Mouse (Mus musculus) lung, postnatal 14 days (tissue): Measurements from ENCODE around the gene Milr1.
"Not testable (repeated sequence)": the region's sequence is repeated elsewhere in the genome, so short reads cannot be mapped to it uniquely, and the experiment has no call there.

Experiments used
- DNase-seq: peaks from one replicate; pipeline ENCODE4 v3.0.0; 2021

Milr1 gene

DNA sequence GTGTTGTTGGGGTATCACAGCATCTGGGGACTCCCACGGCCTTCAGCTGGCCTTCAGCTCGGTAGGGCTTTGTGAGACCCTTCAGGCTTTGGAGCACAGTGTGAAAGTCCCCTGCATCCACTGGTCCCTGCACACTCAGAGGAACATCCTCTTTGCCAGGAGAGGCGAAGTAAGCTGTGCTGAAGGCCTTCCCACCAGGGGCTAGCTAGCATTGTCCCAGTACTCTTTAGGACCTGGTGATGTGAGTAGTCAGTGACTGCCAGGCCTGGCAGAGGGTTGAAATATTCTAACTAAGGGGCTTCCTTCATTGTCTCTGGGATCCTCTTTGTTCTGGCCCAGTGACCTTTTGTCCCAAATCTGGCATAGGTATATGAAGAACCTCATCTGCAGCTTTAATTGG lies 14.4 kb upstream of the Milr1 start:
- no peak for DNase-seq

DNA sequence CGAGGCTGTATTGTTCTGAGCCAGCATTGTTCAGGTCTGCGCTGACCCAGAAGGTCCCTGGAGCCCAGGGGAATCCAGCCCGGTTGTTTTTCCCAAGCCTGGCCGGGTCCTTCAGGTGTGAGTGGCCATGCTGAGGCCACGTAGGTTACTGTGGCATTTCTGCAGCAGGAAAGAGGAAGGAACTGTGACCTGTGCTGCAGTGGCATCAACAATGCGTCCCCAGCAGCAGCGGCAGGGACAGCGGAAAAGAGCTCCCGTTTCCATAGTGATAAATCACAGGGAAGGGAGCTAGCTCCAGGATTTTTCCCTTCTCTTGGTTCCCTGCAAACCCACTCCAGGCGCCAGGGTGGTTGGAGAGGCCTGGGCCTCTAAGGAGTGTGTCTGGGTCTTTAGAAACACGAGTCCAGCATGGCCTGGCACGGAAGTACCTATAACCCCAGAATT lies 13.8 kb upstream of the Milr1 start:
- DNase-seq, result peak; percentile 33

DNA sequence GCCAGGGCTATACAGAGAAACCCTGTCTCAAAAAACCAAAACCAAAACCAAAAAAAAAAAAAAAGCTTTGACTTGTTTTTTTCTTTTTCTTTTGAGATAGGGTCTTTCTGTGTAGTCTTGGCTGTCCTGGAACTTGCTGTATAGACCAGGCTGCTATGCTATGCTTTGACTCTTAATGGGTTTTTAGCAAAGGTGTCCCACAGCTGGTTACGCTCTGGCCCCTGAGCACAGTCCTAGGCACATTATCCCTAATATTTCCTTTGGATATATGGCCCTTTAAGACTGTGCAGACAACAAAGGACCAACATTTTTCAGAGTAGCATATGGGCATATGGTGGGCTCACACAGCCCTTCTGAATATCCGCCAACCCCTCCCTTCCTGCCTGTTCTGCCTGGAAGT lies 11.9 kb upstream of the Milr1 start:
- DNase-seq, result no peak

DNA sequence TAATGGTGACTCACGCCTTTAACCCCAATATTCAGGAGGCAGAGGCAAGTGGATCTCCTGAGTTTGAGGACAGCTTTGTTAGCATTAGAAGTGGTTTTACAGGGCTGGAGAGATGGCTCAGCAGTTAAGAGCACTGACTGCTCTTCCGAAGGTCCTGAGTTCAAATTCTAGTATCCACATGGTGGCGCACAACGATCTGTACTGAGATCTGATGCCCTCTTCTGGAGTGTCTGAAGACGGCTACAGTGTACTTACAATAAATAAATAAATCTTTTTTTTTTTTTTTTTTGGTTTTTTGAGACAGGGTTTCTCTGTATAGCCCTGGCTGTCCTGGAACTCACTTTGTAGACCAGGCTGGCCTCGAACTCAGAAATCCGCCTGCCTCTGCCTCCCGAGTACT lies 10.3 kb upstream of the Milr1 start:
- DNase-seq, result not testable (repeated sequence)

DNA sequence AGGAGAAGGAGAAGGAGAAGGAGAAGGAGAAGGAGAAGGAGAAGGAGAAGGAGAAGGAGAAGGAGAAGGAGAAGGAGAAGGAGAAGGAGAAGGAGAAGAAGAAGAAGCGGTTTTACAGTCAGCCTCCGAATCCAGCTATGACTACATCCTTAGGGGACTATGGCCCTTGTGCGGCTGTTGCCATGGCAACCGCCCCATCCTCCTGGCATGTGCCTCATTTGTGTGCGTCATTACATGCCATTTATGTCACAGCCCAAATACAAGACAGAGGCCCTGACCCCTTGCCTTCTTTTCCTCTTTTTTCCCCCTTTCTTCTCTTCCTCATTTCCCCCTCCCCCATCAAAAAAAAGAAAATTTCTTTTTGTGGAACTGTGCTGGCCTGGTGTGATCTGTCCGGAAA lies 9.8 kb upstream of the Milr1 start:
- peak; percentile 23 for DNase-seq

DNA sequence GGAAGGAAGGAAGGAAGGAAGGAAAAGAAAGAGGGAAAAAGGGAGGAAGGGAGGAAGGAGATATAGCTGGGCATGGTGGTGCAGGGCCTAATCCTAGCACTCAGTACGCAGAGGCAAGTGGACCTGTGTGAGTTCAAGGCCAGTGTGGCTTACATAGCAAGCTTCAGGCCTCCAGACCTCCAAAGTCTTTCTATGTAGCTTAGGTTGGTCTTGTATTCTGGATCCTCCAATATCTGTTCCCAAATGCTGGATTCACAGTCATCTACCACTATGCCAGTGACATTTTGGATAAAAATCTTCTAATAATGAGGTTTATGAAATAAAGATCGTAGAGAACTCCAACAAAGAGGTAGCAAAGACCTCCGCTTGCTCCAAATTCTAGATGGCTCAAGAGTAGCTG lies 9.2 kb upstream of the Milr1 start:
- DNase-seq, result no peak

DNA sequence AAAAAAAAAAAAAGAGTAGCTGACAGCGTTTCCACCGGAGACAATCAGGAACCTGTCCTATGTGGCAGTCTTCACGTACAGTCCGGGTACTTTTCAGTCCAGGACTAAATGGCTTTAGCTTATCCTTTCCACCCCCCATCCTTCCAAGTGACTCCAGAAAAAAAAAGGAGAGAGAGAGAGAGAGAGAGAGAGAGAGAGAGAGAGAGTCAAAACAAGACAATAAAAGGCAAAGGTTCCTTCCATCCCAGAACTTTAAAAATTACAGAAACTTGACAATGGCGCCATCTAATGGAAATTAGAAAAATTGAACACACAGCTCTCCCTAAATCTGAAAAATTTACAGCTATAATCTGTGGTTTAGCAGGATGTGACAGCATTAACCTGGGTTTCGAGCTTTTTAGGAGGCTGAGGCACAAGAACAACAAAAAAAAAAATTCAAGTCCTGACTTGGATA lies 8.6 kb upstream of the Milr1 start:
- no peak for DNase-seq

DNA sequence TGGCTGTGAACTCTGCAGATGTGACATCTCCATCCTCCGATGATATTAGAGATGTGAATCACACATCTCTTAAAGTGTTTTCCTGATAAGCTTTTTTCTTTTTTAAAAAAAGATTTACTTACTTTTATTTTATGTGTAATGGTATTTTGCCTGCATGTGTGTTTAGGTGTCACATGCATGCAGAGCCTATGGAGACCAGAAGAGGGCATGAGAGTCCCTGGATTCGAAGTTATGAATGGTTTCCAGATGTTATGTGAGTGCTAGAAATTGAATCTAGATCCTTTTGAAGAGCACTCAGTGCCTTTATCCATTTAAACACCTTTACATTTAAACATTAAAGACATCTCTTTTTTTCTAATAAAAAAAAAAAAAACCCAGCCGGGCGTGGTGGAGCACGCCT lies 6.1 kb upstream of the Milr1 start:
- no peak for DNase-seq

DNA sequence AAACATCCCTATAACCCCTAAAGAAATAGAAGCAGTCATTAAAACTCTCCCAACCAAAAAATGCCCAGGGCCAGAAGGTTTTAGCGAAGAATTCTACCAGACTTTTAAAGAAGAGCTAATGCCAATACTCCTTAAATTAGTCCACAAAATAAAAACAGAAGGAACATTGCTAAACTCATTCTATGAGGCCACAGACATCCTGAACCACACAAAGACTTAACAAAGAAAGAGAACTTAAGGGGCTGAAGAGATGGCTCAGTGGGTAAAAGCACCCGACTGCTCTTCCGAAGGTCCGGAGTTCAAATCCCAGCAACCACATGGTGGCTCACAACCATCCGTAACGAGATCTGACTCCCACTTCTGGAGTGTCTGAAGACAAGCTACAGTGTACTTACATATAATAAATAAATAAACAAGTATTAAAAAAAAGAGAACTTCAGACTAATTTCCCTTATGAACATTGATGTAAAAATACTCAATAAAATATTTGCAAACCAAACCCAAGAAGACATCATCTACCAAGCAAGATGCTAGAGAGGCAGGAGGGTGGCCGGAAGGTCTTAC lies 1.4 kb upstream of the Milr1 start:
- not testable (repeated sequence) for DNase-seq

DNA sequence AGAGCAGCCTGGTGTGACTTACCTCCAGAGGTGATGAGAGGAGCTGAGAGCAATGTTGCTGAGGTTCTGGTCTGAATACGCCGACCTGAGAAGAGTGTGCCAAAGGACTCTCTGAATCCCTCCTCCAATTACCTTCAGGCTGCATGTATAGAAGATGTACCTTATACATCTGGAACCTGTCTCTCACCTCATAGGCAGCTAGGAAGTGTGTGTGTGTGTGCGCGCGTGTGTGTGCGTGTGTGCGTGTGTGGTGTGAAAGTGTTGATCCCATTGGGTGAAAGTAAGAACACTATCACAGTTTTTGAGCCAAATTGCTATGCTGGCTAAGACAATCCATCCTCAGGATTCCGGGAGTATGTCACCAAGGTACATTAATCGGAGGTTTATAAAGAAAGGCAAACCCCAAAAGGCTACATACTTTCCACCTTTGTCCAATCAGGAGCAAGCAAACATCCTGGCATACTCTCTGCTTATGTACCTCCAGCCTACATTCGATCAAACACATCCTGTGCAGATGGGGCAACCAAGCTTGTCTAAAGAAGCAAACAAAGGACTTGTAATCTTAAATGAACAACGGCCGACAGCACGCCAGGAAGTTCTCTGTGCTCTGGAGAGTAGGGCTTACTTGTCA lies 790 bp upstream of the Milr1 start, which contains the start of gene Pecam1:
TSS of gene Pecam1 (minus strand) at position 508 of the 631 bp plus-strand sequence.
- DNase-seq, result no peak

DNA sequence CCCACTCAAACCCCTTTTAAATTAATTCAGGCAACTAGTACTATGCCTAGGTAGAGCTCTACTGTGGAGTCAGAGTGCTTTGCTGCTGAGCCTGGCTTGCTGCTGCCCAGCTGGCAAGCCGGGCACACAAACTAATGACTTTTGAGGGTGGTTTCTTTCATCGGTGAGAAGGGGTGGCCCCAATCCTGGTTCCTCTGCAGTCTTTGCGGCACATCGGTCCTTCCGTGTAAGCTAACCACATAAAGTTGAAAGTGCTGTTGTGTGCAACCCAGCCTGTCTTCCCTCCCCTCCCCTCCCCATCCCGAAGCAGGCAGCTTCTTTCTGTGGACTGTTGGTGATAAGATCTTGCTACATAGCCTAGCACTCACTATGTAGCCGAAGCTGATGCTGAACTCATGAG lies 1.1 kb downstream of the Milr1 start:
- no peak for DNase-seq

DNA sequence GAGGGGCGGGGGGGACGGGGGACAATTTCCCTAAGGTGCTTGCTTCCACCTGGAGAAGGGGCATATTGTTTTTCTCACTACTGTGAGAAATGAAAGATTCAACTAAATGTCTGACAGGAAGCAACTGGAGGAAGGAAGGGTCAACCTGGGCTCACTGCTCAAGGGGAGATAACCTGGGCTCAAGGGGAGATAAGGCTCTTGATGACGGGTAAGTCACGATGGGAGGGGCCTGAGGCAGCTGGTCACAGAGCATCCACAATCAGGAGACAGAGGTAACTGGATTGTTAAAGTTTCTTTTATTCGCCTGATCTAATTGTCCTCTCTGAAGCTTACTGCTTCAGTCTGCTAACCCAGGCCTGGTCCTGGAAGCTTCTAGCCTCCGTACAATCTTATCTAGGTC lies 2.3 kb downstream of the Milr1 start:
- DNase-seq, result no peak

DNA sequence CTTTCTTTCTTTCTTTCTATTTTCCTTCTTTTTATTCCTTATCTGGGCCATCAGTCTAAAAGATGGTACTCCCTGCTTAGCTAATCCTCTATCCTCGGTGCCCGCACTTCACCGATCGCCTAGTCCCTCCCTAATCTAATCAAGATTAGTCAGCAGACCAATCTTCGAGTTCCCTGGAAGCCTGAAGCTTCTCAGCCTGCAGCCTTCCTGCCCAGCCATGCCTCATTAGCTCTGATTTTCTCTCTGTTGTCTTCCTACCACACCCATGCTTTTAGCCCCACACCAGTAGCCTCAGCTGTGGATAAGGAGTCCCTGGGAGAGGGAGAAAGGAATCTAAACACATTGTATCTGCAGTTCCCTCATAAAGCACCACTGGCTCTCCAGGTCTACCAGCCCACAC lies 4.6 kb downstream of the Milr1 start:
- DNase-seq, result no peak

DNA sequence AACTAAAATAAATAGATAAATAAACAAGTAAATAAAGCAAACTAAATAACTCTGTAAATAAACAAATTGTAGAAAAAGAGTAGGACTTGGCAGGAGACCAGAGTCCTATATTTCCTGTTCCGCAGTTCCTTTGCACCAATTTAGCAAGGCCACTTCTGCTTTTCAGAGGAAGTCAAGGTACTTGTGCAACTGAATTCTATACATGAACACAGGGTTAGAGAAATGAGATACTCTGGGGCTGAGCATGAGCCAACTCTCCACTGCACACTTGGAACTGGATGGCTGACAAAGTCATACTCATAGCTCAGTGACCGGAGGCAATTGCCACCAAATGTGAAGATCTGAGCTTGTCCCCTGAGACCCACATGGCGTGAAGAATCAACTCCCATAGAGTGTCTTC lies 8.0 kb downstream of the Milr1 start:
- no peak for DNase-seq

DNA sequence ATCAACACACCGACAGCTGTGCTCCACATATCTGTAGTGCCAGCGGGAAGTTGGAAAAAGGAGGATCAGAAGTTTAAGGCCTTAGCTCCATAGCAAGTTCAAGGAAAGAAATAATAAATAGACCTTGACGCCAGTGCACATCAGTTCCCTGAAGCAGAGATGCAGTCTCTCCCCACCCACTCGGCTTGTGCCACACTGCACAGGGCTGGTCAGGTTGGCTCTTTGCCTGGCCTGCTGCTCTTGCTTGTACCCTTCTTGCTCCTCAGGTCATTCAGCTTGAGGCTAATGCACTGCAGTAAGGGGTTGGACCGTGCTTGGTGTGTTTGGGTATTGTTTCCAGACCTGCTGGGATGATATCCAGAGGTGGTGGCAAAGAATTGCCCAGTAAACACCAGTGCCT lies 9.5 kb downstream of the Milr1 start:
- no peak for DNase-seq

DNA sequence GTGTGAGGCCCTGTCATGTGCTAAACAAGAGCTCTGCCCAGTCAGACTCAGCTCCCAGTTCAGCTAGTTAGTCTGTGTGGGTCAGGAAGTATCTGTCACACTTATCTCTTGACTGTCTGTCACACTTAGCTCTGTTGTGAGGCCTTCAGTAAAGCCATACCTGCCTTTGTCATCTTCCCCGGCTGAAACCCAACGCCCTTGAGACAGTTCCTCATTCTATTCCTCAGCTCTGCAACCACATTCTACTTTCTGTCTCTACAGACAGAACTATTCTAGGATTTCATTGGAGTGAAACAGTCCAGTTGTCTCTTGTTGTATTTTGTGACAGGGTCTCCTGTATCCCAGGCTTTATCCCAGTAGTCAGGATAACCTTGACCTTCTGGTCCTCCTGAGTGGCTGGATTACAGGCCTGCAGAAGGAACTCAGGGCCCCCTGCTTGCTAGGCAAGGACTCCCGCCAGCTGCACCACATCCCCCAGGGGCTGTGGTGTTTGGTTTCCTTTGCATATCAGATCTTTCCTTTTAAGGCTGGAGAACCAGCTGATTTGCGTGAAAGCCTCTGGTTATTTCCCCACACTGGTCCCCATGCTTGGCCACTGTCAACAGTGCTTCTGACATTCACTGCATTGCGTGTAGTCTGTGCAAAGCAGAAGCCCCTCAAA lies 11.2 kb downstream of the Milr1 start:
- peak; percentile 23 for DNase-seq

DNA sequence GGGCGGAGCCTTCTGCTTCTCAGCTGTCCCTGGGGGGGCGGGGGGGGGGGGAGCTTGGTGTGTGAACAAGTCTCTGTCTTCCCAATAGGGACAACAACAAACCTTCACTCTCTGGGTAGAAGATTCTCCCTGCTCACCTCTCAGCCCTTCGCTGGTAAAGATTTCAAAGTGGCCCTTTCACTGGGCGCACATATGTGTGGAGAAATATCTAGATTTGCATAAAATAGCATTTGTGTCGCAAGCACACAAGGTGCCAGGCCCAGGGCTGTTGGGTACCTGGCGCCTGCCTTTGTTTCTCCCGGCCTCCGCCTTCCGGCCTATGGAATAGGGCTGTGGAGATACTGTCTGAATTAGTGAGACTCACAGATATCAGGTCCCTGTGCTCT lies 11.8 kb downstream of the Milr1 start:
- no peak for DNase-seq

DNA sequence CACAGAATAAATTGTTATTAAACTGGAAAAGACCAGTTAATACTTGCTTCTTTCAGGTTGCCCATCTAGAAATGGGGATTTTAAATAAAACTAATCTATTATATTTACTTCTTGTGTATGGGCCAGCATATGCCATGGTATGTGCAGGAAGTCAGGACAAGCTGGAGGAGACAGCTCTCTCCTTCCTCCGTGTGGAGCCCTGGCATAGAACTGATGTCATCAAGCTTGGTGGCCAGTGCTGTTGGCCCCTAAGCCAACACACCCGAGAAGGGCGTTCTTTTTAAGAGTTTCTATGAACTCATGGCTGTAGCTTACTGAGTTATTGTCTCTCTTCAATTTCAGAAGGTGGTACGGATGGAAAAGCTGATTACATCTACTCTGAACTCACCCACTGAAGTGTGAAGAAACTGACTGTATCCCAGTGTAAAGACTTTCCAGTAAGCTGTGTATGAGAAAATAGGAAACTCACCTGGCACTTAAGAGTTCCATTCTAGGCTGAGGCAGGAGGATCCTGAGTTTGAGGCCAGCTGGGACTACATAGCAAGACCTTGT lies 15.7 kb downstream of the Milr1 start:
- no peak for DNase-seq

DNA sequence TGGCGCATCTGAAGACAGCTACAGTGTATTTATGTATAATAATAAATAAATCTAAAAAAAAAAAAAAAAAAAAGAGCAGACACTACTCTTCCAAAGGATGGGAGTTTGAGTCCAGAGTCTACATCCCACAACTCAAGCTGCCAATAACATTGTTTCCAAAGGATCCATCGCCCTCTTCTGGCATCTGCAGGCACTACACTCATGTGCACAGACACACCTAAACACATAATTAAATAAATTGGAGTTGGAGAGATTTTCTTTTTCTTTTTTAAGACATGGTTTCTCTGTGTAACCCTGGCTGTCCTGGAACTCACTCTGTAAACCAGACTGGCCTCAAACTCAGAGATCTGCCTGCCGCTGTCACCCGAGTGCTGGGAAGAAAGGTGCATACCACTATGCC lies 16.5 kb downstream of the Milr1 start:
- no peak for DNase-seq

DNA sequence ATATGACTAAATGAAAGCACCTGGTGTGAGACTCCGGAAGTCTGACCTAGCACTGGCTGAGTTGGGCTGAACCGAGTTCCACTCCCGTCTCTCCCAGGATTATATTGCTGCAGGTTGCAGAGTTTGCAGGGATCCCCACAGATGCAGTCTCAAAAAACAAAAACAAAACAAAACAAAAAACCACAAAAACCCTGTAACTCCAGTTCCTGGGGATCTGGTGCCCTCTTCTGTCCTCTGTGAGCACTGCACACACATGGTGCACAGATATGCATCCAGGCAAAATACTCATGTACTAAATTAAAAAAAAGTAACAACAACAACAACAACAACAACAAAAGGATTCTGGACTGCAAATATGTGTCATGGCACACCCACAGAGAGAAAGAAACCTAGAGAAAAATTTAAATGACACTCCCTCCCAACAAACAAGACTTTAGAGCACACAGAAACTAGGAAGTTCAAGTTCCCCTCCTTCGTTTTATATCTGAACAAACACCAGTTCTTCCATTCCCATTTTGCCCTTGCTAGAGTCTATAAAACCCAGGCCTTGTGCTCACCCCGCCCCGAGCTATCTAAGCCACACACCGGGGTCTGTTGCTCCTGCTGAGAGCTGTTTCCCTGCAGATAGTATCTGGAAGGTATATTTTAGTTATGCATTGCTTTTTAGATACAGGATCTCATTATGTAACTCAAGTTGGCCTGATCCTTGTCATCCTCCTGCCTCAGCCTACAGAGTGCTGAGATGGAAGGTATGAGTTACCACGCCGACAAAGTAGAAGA lies 19.4 kb downstream of the Milr1 start:
- DNase-seq, result no peak

DNA sequence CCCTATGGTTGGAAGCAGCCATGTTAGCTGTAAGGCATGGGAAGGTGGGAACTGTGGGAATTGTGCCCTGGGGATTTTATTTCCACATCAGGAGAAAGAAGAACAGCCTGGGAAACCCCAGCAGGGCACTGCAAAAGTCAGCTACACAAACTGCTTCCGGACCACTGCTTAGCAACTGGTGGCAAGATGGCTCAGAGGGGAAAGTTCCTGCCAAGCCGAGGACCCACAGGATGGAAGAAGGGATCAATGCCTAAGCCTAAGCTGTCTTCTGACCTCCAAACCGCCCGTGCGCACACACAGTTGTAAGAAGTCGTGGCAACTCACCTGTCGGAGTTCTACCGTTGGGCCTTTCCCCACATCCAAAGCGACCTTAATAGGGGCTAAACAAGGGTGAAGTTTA lies 22.0 kb downstream of the Milr1 start:
- DNase-seq, result no peak

DNA sequence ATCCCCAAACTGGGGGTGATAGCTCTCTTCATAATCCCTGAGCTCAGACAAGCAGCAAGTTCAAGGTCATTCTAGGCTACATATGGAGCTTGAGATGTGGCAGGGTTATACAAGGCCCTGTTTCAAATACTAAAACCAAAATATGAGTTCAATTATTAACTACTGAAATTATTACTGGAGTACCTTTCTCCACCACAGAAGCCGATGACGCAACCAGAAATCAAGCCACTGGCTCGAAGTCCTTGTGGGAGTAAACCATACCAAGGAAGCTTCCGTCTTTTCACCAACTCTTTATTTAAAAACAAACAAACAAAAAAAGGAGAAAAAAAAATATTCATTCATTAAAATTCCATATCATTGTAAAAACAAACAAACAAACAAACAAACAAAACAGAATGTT lies 25.9 kb downstream of the Milr1 start:
- DNase-seq, result peak; percentile 35

DNA sequence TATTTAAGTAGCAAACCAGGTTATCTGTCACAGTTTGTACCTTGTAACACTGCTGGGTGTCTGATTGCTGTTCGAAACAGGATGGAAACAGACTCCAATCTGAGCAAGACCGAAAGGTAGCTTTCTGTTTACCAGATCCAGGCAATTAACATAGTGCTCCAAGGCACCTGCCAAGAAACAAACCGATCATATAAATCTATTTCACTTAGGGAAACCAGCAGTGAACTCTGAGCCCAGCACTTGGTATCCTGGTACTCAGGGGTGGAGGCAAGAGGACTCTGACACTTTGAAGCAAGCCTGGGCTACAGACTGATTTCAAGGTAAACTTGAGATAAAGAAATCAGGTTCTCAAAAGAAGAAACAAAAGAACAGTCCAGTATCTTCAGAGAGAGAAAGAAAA lies 26.4 kb downstream of the Milr1 start:
- DNase-seq, result no peak

DNA sequence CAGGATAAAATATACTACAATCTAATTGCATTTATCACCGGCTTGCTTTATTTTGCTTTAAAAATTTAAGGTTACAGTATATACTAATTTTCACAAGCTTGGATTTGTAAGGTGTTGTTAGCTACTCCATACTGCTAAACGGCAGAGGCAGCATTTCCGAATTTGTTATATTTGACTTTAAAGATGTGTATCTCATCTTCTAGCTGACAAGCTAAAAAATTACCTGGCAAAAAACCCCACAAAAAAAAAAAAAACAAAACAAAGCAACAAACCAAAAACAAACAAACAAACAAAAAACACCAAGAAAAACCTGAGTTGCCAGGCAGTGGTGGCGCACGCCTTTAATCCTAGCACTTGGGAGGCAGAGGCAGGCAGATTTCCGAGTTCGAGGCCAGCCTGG lies 27.1 kb downstream of the Milr1 start:
- no peak for DNase-seq
